Mouse (Mus musculus) midbrain, embryonic 12.5 days (tissue): ENCODE data around the gene Tcl1b1. TPM values are rescaled to one million over a fixed set of nuclear protein-coding genes. Genes with fewer than 3 reads are reported as not detected.
"Not testable (repeated sequence)": the region's sequence is repeated elsewhere in the genome, so short reads cannot be mapped to it uniquely, and the experiment has no call there.

Experiments
- ATAC-seq: fragments of 200-750 bp; cut with Nextera tagmentation; 2 replicates; pipeline ENCODE4 v1.8.0; 2017; ENCODE audit warnings: low read depth, moderate TSS enrichment, moderate library complexity; ENCODE audit not compliant: low FRiP score
- H3K27ac ChIP-seq: fragments of 300-500 bp; sonication (generic); replicated peaks from 2 replicates; pipeline ENCODE4 v1.5.1; 2016; ENCODE audit warnings: mild to moderate bottlenecking
- H3K27me3 ChIP-seq: fragments of 300-500 bp; sonication (generic); 2 replicates; pipeline ENCODE4 v1.6.1; 2016; ENCODE audit warnings: mild to moderate bottlenecking
- H3K36me3 ChIP-seq: fragments of 300-500 bp; sonication (generic); 2 replicates; pipeline ENCODE4 v1.6.1; 2016
- H3K4me1 ChIP-seq: fragments of 300-500 bp; sonication (generic); 2 replicates; pipeline ENCODE4 v1.6.1; 2016
- H3K4me2 ChIP-seq: fragments of 300-500 bp; sonication (generic); replicated peaks from 2 replicates; pipeline ENCODE4 v1.6.1; 2016; ENCODE audit warnings: mild to moderate bottlenecking, moderate library complexity
- H3K4me3 ChIP-seq: fragments of 300-500 bp; sonication (generic); 2 replicates; pipeline ENCODE4 v1.5.1; 2016; ENCODE audit warnings: mild to moderate bottlenecking
- H3K9ac ChIP-seq: fragments of 300-500 bp; sonication (generic); replicated peaks from 2 replicates; pipeline ENCODE4 v1.6.1; 2016; ENCODE audit warnings: mild to moderate bottlenecking, moderate library complexity
- H3K9me3 ChIP-seq: fragments of 300-500 bp; sonication (generic); 2 replicates; pipeline ENCODE4 v1.6.1; 2016; ENCODE audit warnings: mild to moderate bottlenecking
- WGBS: fragments of 180-500 bp; shearing (Covaris S2); methylation state at CpG from one replicate; pipeline ENCODE4 v1.1.7; 2016; 5-methylcytosine and 5-hydroxymethylcytosine counted together
- polyA plus RNA-seq: library from polyadenylated mRNA; unstranded; fragments of >200 nt; fragmentation: Nextera tagmentation; extraction: Ambion mirVana; gene quantifications from 2 replicates; pipeline ENCODE4 v1.2.1, GENCODE M21; 2016

Tcl1b1 gene
- polyA plus RNA-seq, 1 experiment from 2014 or later, result not detected

GRCm38 (mm10) chr12:105201657-105202056 lies 42.2 kb downstream of the Tcl1b1 start, which contains the start of gene Tcl1b4:
Tcl1b4 (plus strand) TSS chr12:105201957.
- not testable (repeated sequence) for H3K4me2 ChIP-seq, H3K9me3 ChIP-seq, H3K4me1 ChIP-seq, H3K36me3 ChIP-seq, H3K9ac ChIP-seq, H3K27ac ChIP-seq, H3K4me3 ChIP-seq, ATAC-seq, H3K27me3 ChIP-seq
- WGBS, result 97% methylated on average over 1 of the region's 1 CpGs

GRCm38 (mm10) chr12:105207071-105207470 lies 47.6 kb downstream of the Tcl1b1 start:
- 77% methylated on average over 1 of the region's 1 CpGs for WGBS
- ATAC-seq, result no peak
- H3K4me1 ChIP-seq, result no peaks in the 10 kb centered on the region
- H3K9ac ChIP-seq, result no peak overlapping the region
- no peak overlapping the region for H3K27ac ChIP-seq
- H3K9me3 ChIP-seq, result no peaks in the 10 kb centered on the region
- H3K27me3 ChIP-seq, result no peaks in the 10 kb centered on the region
- H3K4me3 ChIP-seq, result no peak overlapping the region
- no peak overlapping the region for H3K4me2 ChIP-seq
- no peaks in the 10 kb centered on the region for H3K36me3 ChIP-seq

GRCm38 (mm10) chr12:105208441-105208840 lies 49.0 kb downstream of the Tcl1b1 start:
- Histone ChIP-seq H3K4me2 (no peak overlapping the region), H3K4me1 (no peaks in the 10 kb centered on the region), H3K36me3 (no peaks in the 10 kb centered on the region), H3K27me3 (no peaks in the 10 kb centered on the region), H3K27ac (no peak overlapping the region), H3K9ac (no peak overlapping the region), H3K4me3 (no peak overlapping the region), H3K9me3 (no peaks in the 10 kb centered on the region)
- no peak for ATAC-seq
- WGBS, result 93% methylated on average over 1 of the region's 1 CpGs

GRCm38 (mm10) chr12:105209231-105209630 lies 49.7 kb downstream of the Tcl1b1 start:
- Histone ChIP-seq H3K9me3 (no peaks in the 10 kb centered on the region), H3K4me2 (no peak overlapping the region), H3K27ac (no peak overlapping the region), H3K27me3 (no peaks in the 10 kb centered on the region), H3K36me3 (no peaks in the 10 kb centered on the region), H3K4me1 (no peaks in the 10 kb centered on the region), H3K4me3 (no peak overlapping the region), H3K9ac (no peak overlapping the region)
- 94% methylated on average over 7 of the region's 7 CpGs for WGBS
- ATAC-seq, result no peak

Other genes starting within 250 kb of the Tcl1b1 start
- gene Syne3, start 149.9 kb upstream of the Tcl1b1 start, polyA plus RNA-seq, result 0.14 and 0.18 TPM in 2 replicates
- gene Glrx5, start 127.0 kb upstream of the Tcl1b1 start, polyA plus RNA-seq, result 161 and 165 TPM in 2 replicates
- gene Tcl1b2, start 13.7 kb upstream of the Tcl1b1 start, polyA plus RNA-seq, result not detected in 2 replicates
- gene Tcl1b5, start 16.7 kb downstream of the Tcl1b1 start, polyA plus RNA-seq, result not detected in 2 replicates
- not detected in 2 replicates for gene Tcl1b3, start 31.4 kb downstream of the Tcl1b1 start, polyA plus RNA-seq
- gene Tcl1b4, start 42.3 kb downstream of the Tcl1b1 start, polyA plus RNA-seq, result not detected in 2 replicates
- not detected in 2 replicates for gene Tcl1, start 63.1 kb downstream of the Tcl1b1 start, polyA plus RNA-seq
- gene Tunar, start 174.2 kb downstream of the Tcl1b1 start, polyA plus RNA-seq, result 1.9 and 2.2 TPM in 2 replicates